Mouse (Mus musculus) liver, embryonic 14.5 days (tissue): ENCODE results near the gene Phf3. TPM values are rescaled to one million over a fixed set of nuclear protein-coding genes. Genes with fewer than 3 reads are reported as not detected.

Source experiments
- ATAC-seq: fragments of 200-750 bp; cut with Nextera tagmentation; 2 replicates; pipeline ENCODE4 v1.8.0; 2017; ENCODE audit warnings: moderate number of reproducible peaks, mild to moderate bottlenecking, moderate library complexity; ENCODE audit not compliant: insufficient read depth
- DNase-seq, 3 experiments: peaks; one replicate each; pipeline ENCODE4 v3.0.0-alpha.2; 2012 to 2013; ENCODE audit warnings: low read depth in 3 of 3, low spot score in 3 of 3
- H3K27ac ChIP-seq: fragments of 300-500 bp; sonication (generic); 2 replicates; pipeline ENCODE4 v1.5.1; 2014; ENCODE audit warnings: moderate library complexity, mild to moderate bottlenecking, control low read depth, inconsistent platforms
- H3K27me3 ChIP-seq: fragments of 300-500 bp; sonication (generic); 2 replicates; pipeline ENCODE4 v1.6.1; 2014; ENCODE audit warnings: mild to moderate bottlenecking, low read length, moderate library complexity; ENCODE audit not compliant: control insufficient read depth, insufficient read depth
- H3K36me3 ChIP-seq: fragments of 300-500 bp; sonication (generic); replicated peaks from 2 replicates; pipeline ENCODE4 v1.6.1; 2014; ENCODE audit warnings: low read depth; ENCODE audit not compliant: control insufficient read depth, insufficient read depth
- H3K4me1 ChIP-seq, 2 experiments: fragments of 200-500 bp in 1 of 2; fragments of 300-500 bp in 1 of 2; sonication (generic) in 1 of 2; replicated peaks; 2 replicates each; pipeline ENCODE4 v1.6.1; 2012 to 2014; ENCODE audit warnings: antibody characterized with exemption in 1 of 2, inconsistent platforms in 1 of 2, low read length in 1 of 2; ENCODE audit not compliant: control insufficient read depth in 2 of 2, insufficient read depth in 2 of 2
- H3K4me2 ChIP-seq: fragments of 300-500 bp; sonication (generic); 2 replicates; pipeline ENCODE4 v1.6.1; 2014; ENCODE audit warnings: low read depth, mild to moderate bottlenecking, control low read depth, moderate library complexity
- H3K4me3 ChIP-seq, 2 experiments: fragments of 200-500 bp in 1 of 2; fragments of 300-500 bp in 1 of 2; sonication (generic) in 1 of 2; 2 replicates each; pipeline ENCODE4 v1.5.1; 2012 to 2014; ENCODE audit warnings: low read depth in 2 of 2, low read length in 2 of 2, mild to moderate bottlenecking in 2 of 2, control low read depth in 1 of 2, inconsistent platforms in 1 of 2, moderate library complexity in 1 of 2; ENCODE audit not compliant: insufficient read depth in 1 of 2
- H3K9ac ChIP-seq: fragments of 300-500 bp; sonication (generic); replicated peaks from 2 replicates; pipeline ENCODE4 v1.6.1; 2014; ENCODE audit warnings: mild to moderate bottlenecking, control low read depth, moderate library complexity
- H3K9me3 ChIP-seq: fragments of 300-500 bp; sonication (generic); 2 replicates; pipeline ENCODE4 v1.6.1; 2016; ENCODE audit warnings: low read length, mixed read lengths; ENCODE audit not compliant: control insufficient read depth
- CTCF ChIP-seq: IDR thresholded peaks from 2 replicates; pipeline ENCODE4 v1.5.1; 2016; ENCODE audit warnings: antibody characterized with exemption, low read depth, control low read depth
- EP300 ChIP-seq: IDR thresholded peaks from 2 replicates; pipeline ENCODE4 v1.6.1; 2016; ENCODE audit warnings: antibody characterized with exemption, low read depth
- WGBS: fragments of 180-500 bp; shearing (Covaris S2); extraction: QIAGEN DNeasy Blood & Tissue Kit; methylation state at CpG from one replicate; pipeline ENCODE4 v1.1.7; 2014; ENCODE audit not compliant: insufficient replicate concordance; 5-methylcytosine and 5-hydroxymethylcytosine counted together
- polyA plus RNA-seq, 2 experiments: library from polyadenylated mRNA; depleted of rRNA in 1 of 2; stranded (reverse) in 1 of 2; unstranded in 1 of 2; fragments of >200 nt; fragmentation: Nextera tagmentation in 1 of 2; extraction: Ambion mirVana in 1 of 2; gene quantifications; 2 replicates each; pipeline versions ENCODE4 v1.2.1 to v1.2.3; 2012 to 2014

The Phf3 gene
- polyA plus RNA-seq, 2 experiments: 13.6 to 15.8 TPM

- Histone ChIP-seq H3K36me3 (peaks cover 9% of the 10 kb centered on the region; the same call in 1 of the 2 replicates), H3K27ac (no peak overlapping the region), H3K4me2 (no peak overlapping the region), H3K9me3 (no peaks in the 10 kb centered on the region), H3K4me1 (peaks cover 0 to 1% of the 10 kb centered on the region in 2 experiments; a peak in 1 of 4 replicates), H3K27me3 (no peaks in the 10 kb centered on the region), H3K9ac (no peak overlapping the region), H3K4me3 (no peak overlapping the region)
- TF ChIP-seq EP300: no peak
- no peak for TF ChIP-seq CTCF
- no peak for DNase-seq
- WGBS: 80% methylated on average over 6 of the region's 6 CpGs
- no peak for ATAC-seq
Measured at GRCm38 (mm10) chr1:30835512-30835911, 38.2 kb downstream of the Phf3 start.

GRCm38 (mm10) chr1:30832778-30833177 lies 40.9 kb downstream of the Phf3 start:
- no peak overlapping the region for H3K9ac ChIP-seq
- no peaks in the 10 kb centered on the region for H3K4me1 ChIP-seq
- no peak for TF ChIP-seq EP300
- no peak for TF ChIP-seq CTCF
- H3K27me3 ChIP-seq: no peaks in the 10 kb centered on the region
- no peak for ATAC-seq
- no peak overlapping the region for H3K4me3 ChIP-seq
- no peak overlapping the region for H3K4me2 ChIP-seq
- DNase-seq: no peak
- H3K36me3 ChIP-seq: peaks cover 11% of the 10 kb centered on the region; the same call in 1 of the 2 replicates
- no peaks in the 10 kb centered on the region for H3K9me3 ChIP-seq
- WGBS: 76% methylated on average over 4 of the region's 4 CpGs
- H3K27ac ChIP-seq: no peak overlapping the region

- no peak overlapping the region for H3K4me2 ChIP-seq
- WGBS: 82% methylated on average over 6 of the region's 6 CpGs
- no peak overlapping the region for H3K4me3 ChIP-seq
- ATAC-seq (no peak), DNase-seq (no peak)
- no peaks in the 10 kb centered on the region for H3K9me3 ChIP-seq
- no peaks in the 10 kb centered on the region for H3K27me3 ChIP-seq
- H3K4me1 ChIP-seq: no peaks in the 10 kb centered on the region
- TF ChIP-seq EP300 (no peak), CTCF (no peak)
- H3K36me3 ChIP-seq: peaks cover 15% of the 10 kb centered on the region
- H3K27ac ChIP-seq: no peak overlapping the region
- no peak overlapping the region for H3K9ac ChIP-seq
Measured at GRCm38 (mm10) chr1:30819414-30819813, 54.3 kb downstream of the Phf3 start.

- no peak overlapping the region for H3K4me2 ChIP-seq
- TF ChIP-seq EP300 (no peak), CTCF (no peak)
- no peak overlapping the region for H3K27ac ChIP-seq
- ATAC-seq (no peak), DNase-seq (no peak)
- no peak overlapping the region for H3K4me3 ChIP-seq
- no peaks in the 10 kb centered on the region for H3K4me1 ChIP-seq
- peaks cover 36% of the 10 kb centered on the region for H3K36me3 ChIP-seq
- H3K27me3 ChIP-seq: no peaks in the 10 kb centered on the region
- no peak overlapping the region for H3K9ac ChIP-seq
- no peaks in the 10 kb centered on the region for H3K9me3 ChIP-seq
- WGBS: 85% methylated on average over 1 of the region's 1 CpGs
Measured at GRCm38 (mm10) chr1:30815609-30816008, 58.1 kb downstream of the Phf3 start.

- peaks cover 42% of the 10 kb centered on the region for H3K36me3 ChIP-seq
- no peaks in the 10 kb centered on the region for H3K4me1 ChIP-seq
- no peak overlapping the region for H3K27ac ChIP-seq
- DNase-seq (no peak), ATAC-seq (no peak)
- H3K4me2 ChIP-seq: no peak overlapping the region
- no peaks in the 10 kb centered on the region for H3K27me3 ChIP-seq
- no peak for TF ChIP-seq EP300
- TF ChIP-seq CTCF: no peak
- H3K9me3 ChIP-seq: no peaks in the 10 kb centered on the region
- no peak overlapping the region for H3K4me3 ChIP-seq
- 65% methylated on average over 2 of the region's 2 CpGs for whole genome bisulfite sequencing
- H3K9ac ChIP-seq: no peak overlapping the region
Measured at GRCm38 (mm10) chr1:30814987-30815386, 58.7 kb downstream of the Phf3 start.
